Mouse (Mus musculus): Measurements from ENCODE around the gene Kat2a. TPM values are rescaled to one million over a fixed set of nuclear protein-coding genes. Genes with fewer than 3 reads are reported as not detected.

The Kat2a gene
- 7.2 and 8.3 TPM in 2 replicates for total RNA-seq (2023)

DNA sequence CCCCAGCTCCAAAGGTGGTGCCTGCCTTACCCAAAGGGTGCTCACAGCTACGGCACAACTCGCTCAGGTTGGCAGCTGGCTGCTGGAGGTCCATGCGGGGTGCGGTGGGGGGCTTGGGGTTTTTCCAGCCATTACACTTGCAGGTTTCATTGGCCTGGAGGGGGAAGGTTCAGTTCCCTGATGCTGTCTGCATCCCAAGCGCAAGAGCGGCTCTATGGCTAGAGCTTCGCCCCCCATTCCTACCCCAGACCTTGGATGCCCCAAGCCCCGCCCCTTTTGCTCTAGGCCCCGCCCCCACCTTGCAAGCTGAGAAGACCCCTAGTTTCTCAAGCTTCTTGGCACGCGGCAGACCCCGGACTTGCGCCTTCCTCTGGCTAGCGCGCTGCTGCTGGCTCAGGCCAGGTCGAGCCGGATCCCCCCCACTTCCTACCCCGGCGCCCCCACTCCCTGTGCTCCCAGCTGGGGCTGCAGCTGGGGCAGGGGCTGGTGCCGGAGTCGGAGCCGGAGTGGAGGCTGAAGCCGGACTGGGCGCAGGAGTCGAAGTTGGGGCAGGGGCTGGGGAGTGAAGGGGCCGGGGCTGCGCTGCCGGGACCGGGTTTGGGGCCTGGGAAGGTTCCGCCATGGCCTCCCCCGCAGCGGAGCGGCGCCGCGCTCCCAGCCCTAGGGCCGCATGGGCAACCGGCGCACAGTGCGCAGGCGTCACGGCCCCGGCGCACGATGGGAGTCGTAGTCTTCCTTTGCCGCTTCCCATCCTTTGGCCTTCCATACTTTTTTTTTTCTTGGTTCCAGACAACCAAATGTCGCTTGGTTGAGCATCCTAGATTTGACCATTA, at the start of gene Kat2a:
Gene Kat2a, minus strand, starts transcription at position 683 of the 833 bp plus-strand sequence.

DNA sequence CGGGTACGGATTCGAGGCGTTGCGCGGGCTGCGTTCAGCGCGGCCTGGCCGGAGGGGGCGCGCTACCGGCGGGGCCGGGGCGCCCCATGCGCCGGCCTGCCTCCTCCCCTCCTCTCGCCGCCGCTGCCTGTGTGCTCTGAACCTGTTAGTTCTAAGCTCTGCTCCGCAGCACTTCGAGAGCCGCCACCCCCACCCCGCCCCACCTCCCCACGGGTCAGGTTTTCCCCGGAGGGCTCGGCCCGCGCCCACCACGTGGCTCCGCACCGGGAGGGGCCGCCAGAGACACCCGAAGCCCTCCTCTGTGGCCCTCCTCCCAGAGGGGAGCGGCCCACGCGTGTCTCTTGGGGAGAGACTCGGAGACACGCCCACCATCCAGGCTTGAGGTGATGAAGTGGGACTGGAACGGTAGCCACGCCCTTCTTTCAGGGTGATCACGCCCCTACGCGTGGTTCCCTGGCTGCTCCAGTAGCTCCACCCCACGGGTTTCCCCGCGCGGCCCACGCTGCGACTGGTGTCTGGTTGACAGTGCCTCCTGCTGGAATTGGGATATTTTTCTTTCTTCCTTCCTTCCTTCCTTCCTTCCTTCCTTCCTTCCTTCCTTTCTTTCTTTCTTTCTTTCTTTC, 47.5 kb upstream of the Kat2a start, which contains the start of gene Kcnh4:
Gene Kcnh4, minus strand, starts transcription at position 332 of the 623 bp plus-strand sequence.

GRCm38 (mm10) chr11:100738066-100738604, 25.9 kb upstream of the Kat2a start, which contains the start of gene Rab5c:
Rab5c (minus strand) TSS chr11:100738215.

GRCm38 (mm10) chr11:100713735-100714533, 1.7 kb upstream of the Kat2a start, which contains the start of gene Hspb9:
Hspb9 (plus strand) TSS chr11:100713850.

DNA sequence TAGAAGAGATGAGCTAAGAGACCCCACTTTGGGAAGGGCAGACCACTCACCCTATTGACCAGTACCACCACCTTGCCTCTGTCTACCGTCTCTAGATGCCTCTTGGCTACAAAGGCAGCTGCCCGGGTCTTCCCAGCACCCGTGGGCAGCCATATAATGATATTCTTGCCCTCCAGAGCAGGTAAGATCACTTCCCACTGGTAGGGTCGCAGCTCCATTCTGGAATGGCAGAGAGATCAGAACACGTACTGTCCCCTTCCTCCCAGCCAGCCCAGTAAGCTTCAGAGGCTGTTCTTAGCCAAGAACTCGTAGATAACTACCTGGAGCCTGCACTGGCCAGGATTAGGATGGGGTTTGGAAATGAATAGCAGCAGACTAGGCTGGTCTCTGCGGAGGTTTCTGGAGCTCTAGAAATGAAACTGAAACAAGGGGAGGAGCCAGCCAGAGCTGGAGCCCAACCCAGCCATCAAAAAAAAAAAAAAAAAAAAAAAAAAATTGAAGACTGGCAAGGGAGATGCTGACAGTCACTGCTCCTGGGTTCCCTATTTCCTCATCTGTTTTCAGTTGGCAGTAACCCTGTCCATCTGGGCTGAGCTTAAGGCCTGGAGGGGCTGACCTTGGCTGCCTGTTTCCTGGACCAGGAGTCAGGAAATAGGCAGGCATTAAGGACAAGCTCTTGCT, 8.3 kb downstream of the Kat2a start, which contains the start of gene Dhx58:
Gene Dhx58, minus strand, starts transcription at position 421 of the 681 bp plus-strand sequence.

DNA sequence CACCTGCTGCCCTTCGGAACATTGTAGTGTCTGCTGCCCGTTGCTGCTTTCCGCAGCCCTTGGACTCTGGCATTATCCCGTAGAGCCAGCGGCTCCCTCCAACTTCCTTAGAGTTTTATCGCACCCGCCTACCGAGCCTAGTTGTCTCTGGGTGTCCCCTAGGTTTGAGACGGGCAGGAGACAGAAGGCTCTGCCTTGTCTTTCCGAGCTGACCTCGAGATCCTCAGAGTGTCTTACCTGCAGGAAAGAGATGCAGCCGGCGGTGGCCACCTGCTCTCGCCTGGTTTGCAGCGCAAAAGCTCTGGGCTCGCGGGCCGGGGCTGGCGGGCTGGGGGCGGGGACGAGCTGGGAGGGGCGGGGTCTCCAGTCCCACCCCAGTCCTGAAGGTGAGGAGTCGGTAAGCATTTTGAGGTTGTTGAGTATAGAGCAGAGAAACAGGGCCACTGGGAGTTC, 20.1 kb downstream of the Kat2a start, which contains the start of gene Zfp385c:
Gene Zfp385c, minus strand, starts transcription at position 292 of the 453 bp plus-strand sequence.

Other genes starting within 250 kb of the Kat2a start
- gene Klhl11, start 239.7 kb downstream of the Kat2a start, total RNA-seq (2023) = 15.6 and 20.5 TPM in 2 replicates
- gene Acly, start 184.5 kb downstream of the Kat2a start, total RNA-seq (2023) = 116 and 138 TPM in 2 replicates
- not detected in 2 replicates for gene Ttc25, start 166.9 kb downstream of the Kat2a start, total RNA-seq (2023)
- 8.8 and 11.1 TPM in 2 replicates for gene Cnp, start 137.6 kb downstream of the Kat2a start, total RNA-seq (2023)
- gene Nkiras2, start 93.2 kb downstream of the Kat2a start, total RNA-seq (2023) = 38.6 and 41.5 TPM in 2 replicates
- 130 and 149 TPM in 2 replicates for gene Dnajc7, start 92.3 kb downstream of the Kat2a start, total RNA-seq (2023)
- not detected in 2 replicates for gene Zfp385c, start 20.0 kb downstream of the Kat2a start, total RNA-seq (2023)
- gene Dhx58, start 8.2 kb downstream of the Kat2a start, total RNA-seq (2023) = 24.0 and 25.9 TPM in 2 replicates
- not detected in 2 replicates for gene Hspb9, start 1.4 kb upstream of the Kat2a start, total RNA-seq (2023)
- 158 and 168 TPM in 2 replicates for gene Rab5c, start 25.8 kb upstream of the Kat2a start, total RNA-seq (2023)
- not detected in 2 replicates for gene Kcnh4, start 47.5 kb upstream of the Kat2a start, total RNA-seq (2023)
- not detected in 2 replicates for gene Hcrt, start 50.5 kb upstream of the Kat2a start, total RNA-seq (2023)
- gene Ghdc, start 58.5 kb upstream of the Kat2a start, total RNA-seq (2023) = 8.8 and 13.0 TPM in 2 replicates
- 82.0 and 86.7 TPM in 2 replicates for gene Stat5b, start 138.3 kb upstream of the Kat2a start, total RNA-seq (2023)
- gene Stat5a, start 146.9 kb upstream of the Kat2a start, total RNA-seq (2023) = 24.8 and 31.5 TPM in 2 replicates
- 385 and 488 TPM in 2 replicates for gene Stat3, start 227.1 kb upstream of the Kat2a start, total RNA-seq (2023)